20 mouse cellular contexts compared by ENCODE assay signal in genomic region chr4:142677426-142677825, GRCm38 (mm10).
A peak's percentile ranks its signal among the peaks of the same experiment; 100 is the strongest.
DNase-seq lines count a peak whose midpoint lies in the region; ATAC-seq and TF ChIP-seq lines count a peak whose summit lies in the region.
"Had no signal": no experiment of that assay in that cellular context is flagged by ENCODE, and none has a peak within 500 bp of the region (broad histone marks: within the 10 kb centered on the region; RNA-seq: fewer than 3 reads in every experiment).

No protein-coding gene starts in this region.

- no peak overlapping the region for H3K4me2 ChIP-seq in heart, embryonic 12.5 days
- H3K4me2 ChIP-seq: embryonic facial prominence, embryonic 15.5 days; heart, embryonic 15.5 days; liver, embryonic 11.5 days; neural tube, embryonic 13.5 days had no signal

- 87% methylated on average over 4 of the region's 4 CpGs for WGBS in heart, embryonic 12.5 days

- no peaks in the 10 kb centered on the region for H3K36me3 ChIP-seq in heart, embryonic 12.5 days
- no peaks in the 10 kb centered on the region for H3K36me3 ChIP-seq in testis, adult 2 months (ENCODE audit: control insufficient read depth, insufficient read depth, low read length)
- H3K36me3 ChIP-seq: embryonic facial prominence, embryonic 15.5 days; heart, embryonic 15.5 days; neural tube, embryonic 13.5 days had no signal

- no peak overlapping the region for H3K4me3 ChIP-seq in heart, embryonic 12.5 days
- H3K4me3 ChIP-seq in testis, adult 2 months (ENCODE audit: control insufficient read depth, low read depth, low read length): no peak overlapping the region
- H3K4me3 ChIP-seq: embryonic facial prominence, embryonic 15.5 days; heart, embryonic 15.5 days; layer of hippocampus, adult 2 months; megakaryocyte, embryonic 14.5 days; neural tube, embryonic 13.5 days had no signal

- H3K9me3 ChIP-seq in heart, embryonic 12.5 days (replicated peaks): no peaks in the 10 kb centered on the region
- H3K9me3 ChIP-seq: embryonic facial prominence, embryonic 15.5 days; heart, embryonic 15.5 days; neural tube, embryonic 13.5 days had no signal

- no peak for TF ChIP-seq CTCF in testis, adult 2 months (IDR thresholded peaks at IDR 0.05; ENCODE audit: control insufficient read depth, insufficient read depth, insufficient replicate concordance, low read depth, low read length)

- intact Hi-C loops in left cerebral cortex, postnatal 25 days (cut with DNase I): no loop called here

- H3K4me1 ChIP-seq in heart, embryonic 12.5 days (replicated peaks): no peaks in the 10 kb centered on the region
- no peaks in the 10 kb centered on the region; the same call in 1 of the 2 replicates for H3K4me1 ChIP-seq in testis, adult 2 months (ENCODE audit: control insufficient read depth, insufficient read depth, low read length)
- H3K4me1 ChIP-seq: heart, embryonic 15.5 days; megakaryocyte, embryonic 14.5 days had no signal

- no peaks in the 10 kb centered on the region for H3K27me3 ChIP-seq in heart, embryonic 12.5 days (replicated peaks)
- H3K27me3 ChIP-seq in testis, adult 2 months (ENCODE audit: control insufficient read depth, insufficient read depth, low read length): no peaks in the 10 kb centered on the region
- H3K27me3 ChIP-seq: embryonic facial prominence, embryonic 15.5 days; heart, embryonic 15.5 days; megakaryocyte, embryonic 14.5 days; neural tube, embryonic 13.5 days had no signal

- no peak for ATAC-seq in heart, embryonic 12.5 days (ENCODE audit: insufficient number of reproducible peaks, low FRiP score)
- ATAC-seq: forebrain, embryonic 16.5 days had no signal

- DNase-seq in heart, adult 11 months: peak; percentile 96
- DNase-seq in testis, postnatal 10 days (ENCODE audit: low spot score): no peak
- DNase-seq in heart, postnatal 4 days: peak; percentile 10
- no peak for DNase-seq in left cerebral cortex, postnatal 25 days (ENCODE audit: low spot score in 2 of 2)
- DNase-seq in layer of hippocampus, adult 11-12 months (ENCODE audit: low spot score): no peak
- DNase-seq: cerebellum, postnatal 14 days; kidney, adult 18-20 months; kidney, postnatal 10 days; layer of hippocampus, postnatal 36 days; midbrain, embryonic 14.5 days; right cerebral cortex, adult 18-20 months had no signal

- no peak for TF ChIP-seq POLR2A in testis, adult 2 months (IDR thresholded peaks at IDR 0.05; ENCODE audit: control insufficient read depth, low read depth, low read length)

- H3K9ac ChIP-seq in heart, embryonic 12.5 days: no peak overlapping the region
- H3K9ac ChIP-seq: embryonic facial prominence, embryonic 15.5 days; heart, embryonic 15.5 days; neural tube, embryonic 13.5 days had no signal

- no peak overlapping the region for H3K27ac ChIP-seq in heart, embryonic 12.5 days (ENCODE audit: poor library complexity, severe bottlenecking)
- H3K27ac ChIP-seq in testis, adult 2 months (ENCODE audit: control insufficient read depth, insufficient read depth, low read depth, low read length): peak overlapping the region; percentile 14; the same call in 1 of the 2 replicates
- H3K27ac ChIP-seq: embryonic facial prominence, embryonic 15.5 days; heart, embryonic 15.5 days; layer of hippocampus, adult 2 months; neural tube, embryonic 13.5 days had no signal

Comparison
In these comparisons a context has a peak if more than half of its experiments do, and no peak if none do; other contexts are left out.
1. DNase-seq: peak in heart, adult 11 months (single experiment) and heart, postnatal 4 days (single experiment); none in testis, postnatal 10 days (single experiment), left cerebral cortex, postnatal 25 days (0 of 2) and layer of hippocampus, adult 11-12 months (single experiment).